Mouse (Mus musculus): ENCODE measurements around the gene Oas2. TPM values are rescaled to one million over a fixed set of nuclear protein-coding genes. Genes with fewer than 3 reads are reported as not detected.

The Oas2 gene
- polyA plus RNA-seq, 1 experiment from 2014 or later: 0.43 TPM

- Histone ChIP-seq H3K9me3 (no peaks in the 10 kb centered on the region), H3K9ac (no peak overlapping the region), H3K4me3 (no peak overlapping the region), H3K27me3 (no peaks in the 10 kb centered on the region), H3K27ac (replicated peaks) (no peak overlapping the region), H3K36me3 (no peaks in the 10 kb centered on the region), H3K4me2 (no peak overlapping the region), H3K4me1 (replicated peaks) (no peaks in the 10 kb centered on the region)
- WGBS: 80% methylated on average over 3 of the region's 3 CpGs
- no peak for ATAC-seq (ENCODE audit: low read depth)
Measured at GRCm38 (mm10) chr5:120769396-120769795, 19.7 kb upstream of the Oas2 start.

- H3K9me3 ChIP-seq: no peaks in the 10 kb centered on the region
- no peak overlapping the region for H3K9ac ChIP-seq
- no peak overlapping the region for H3K4me2 ChIP-seq
- H3K27me3 ChIP-seq: no peaks in the 10 kb centered on the region
- H3K36me3 ChIP-seq: no peaks in the 10 kb centered on the region
- H3K27ac ChIP-seq (replicated peaks): no peak overlapping the region
- no peak for ATAC-seq (ENCODE audit: low read depth)
- H3K4me3 ChIP-seq: no peak overlapping the region
- 66% methylated on average over 8 of the region's 8 CpGs for WGBS
- no peaks in the 10 kb centered on the region for H3K4me1 ChIP-seq (replicated peaks)
Measured at GRCm38 (mm10) chr5:120765010-120765409, 15.4 kb upstream of the Oas2 start.

GRCm38 (mm10) chr5:120761901-120762300, 12.2 kb upstream of the Oas2 start:
- Histone ChIP-seq H3K36me3 (no peaks in the 10 kb centered on the region), H3K4me1 (replicated peaks) (no peaks in the 10 kb centered on the region), H3K9ac (no peak overlapping the region), H3K9me3 (no peaks in the 10 kb centered on the region), H3K27ac (replicated peaks) (no peak overlapping the region), H3K4me3 (no peak overlapping the region), H3K27me3 (no peaks in the 10 kb centered on the region), H3K4me2 (peak overlapping the region; percentile 25; the same call in 1 of the 2 replicates)
- no peak; the same call in 1 of the 2 replicates for ATAC-seq (ENCODE audit: low read depth)
- 32% methylated on average over 6 of the region's 6 CpGs for WGBS

DNA sequence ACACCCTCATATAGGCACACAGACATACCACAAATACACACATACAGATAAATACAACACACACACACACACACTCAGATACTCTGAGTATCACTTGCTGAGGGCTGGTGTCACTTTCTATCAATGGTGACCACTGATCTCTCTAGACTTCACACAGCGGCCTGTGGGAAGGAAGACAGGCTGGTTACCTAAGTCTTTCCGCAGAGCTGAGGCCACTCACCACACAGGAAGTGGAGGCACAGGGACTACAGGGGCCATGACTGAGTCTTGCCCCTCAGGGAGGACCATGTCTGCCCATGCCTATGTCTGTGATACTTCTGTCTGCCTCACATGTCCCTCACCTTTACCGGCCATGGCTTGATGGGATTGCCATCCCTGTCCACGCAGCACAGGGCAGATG, 4.6 kb upstream of the Oas2 start:
- no peaks in the 10 kb centered on the region for H3K27me3 ChIP-seq
- ATAC-seq (ENCODE audit: low read depth): no peak
- H3K27ac ChIP-seq (replicated peaks): no peak overlapping the region
- no peaks in the 10 kb centered on the region for H3K9me3 ChIP-seq
- H3K4me3 ChIP-seq: no peak overlapping the region
- no peak overlapping the region for H3K9ac ChIP-seq
- WGBS: 82% methylated on average over 4 of the region's 4 CpGs
- H3K4me1 ChIP-seq (replicated peaks): no peaks in the 10 kb centered on the region
- H3K36me3 ChIP-seq: no peaks in the 10 kb centered on the region
- H3K4me2 ChIP-seq: no peak overlapping the region

DNA sequence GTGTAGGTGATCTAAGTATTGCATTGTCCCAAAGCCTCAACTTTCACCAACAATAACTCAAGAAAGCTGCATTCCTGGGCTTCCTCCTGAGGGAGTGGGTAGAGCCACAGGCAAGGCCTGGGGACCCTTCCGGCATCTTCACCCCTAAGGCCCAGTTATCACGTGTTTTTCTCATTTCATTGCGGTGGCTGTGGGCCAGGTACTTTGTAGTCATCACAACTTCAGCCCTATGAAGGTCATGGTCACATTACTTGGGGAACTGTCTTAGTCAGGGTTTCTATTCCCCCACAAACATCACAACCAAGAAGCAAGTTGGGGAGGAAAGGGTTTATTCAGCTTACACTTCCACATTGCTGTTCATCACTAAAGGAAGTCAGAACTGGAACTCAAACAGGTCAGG, 3.1 kb upstream of the Oas2 start:
- ATAC-seq (ENCODE audit: low read depth): no peak
- no peak overlapping the region for H3K9ac ChIP-seq
- no peaks in the 10 kb centered on the region for H3K36me3 ChIP-seq
- no peak overlapping the region for H3K27ac ChIP-seq (replicated peaks)
- no peaks in the 10 kb centered on the region for H3K9me3 ChIP-seq
- no peak overlapping the region for H3K4me3 ChIP-seq
- H3K4me1 ChIP-seq (replicated peaks): no peaks in the 10 kb centered on the region
- H3K4me2 ChIP-seq: no peak overlapping the region
- no peaks in the 10 kb centered on the region for H3K27me3 ChIP-seq
- WGBS: 77% methylated on average over 3 of the region's 3 CpGs

DNA sequence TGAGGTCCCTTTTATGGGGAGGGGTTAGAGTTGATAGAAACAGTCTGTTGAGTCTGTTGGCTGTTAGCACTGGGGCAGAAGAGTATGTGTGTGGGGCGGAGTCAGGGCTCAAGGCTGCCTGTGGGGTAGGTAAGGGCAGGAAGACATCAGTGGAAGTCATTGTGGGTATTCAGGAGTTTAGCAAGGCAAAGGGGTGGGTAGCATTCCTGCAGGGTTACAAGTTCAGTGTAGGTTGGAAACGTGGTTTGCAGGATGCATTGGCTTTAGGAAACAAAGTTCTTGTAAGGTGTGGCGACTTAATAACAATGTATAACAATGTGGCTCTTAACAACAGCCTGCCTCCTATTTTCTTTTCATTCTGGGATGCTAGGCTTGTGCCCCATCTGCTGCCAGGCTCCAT, 1.6 kb upstream of the Oas2 start:
- Histone ChIP-seq H3K9me3 (no peaks in the 10 kb centered on the region), H3K4me2 (no peak overlapping the region), H3K4me3 (no peak overlapping the region), H3K4me1 (replicated peaks) (peaks cover 2% of the 10 kb centered on the region; the same call in 1 of the 2 replicates), H3K27me3 (no peaks in the 10 kb centered on the region), H3K36me3 (no peaks in the 10 kb centered on the region), H3K9ac (no peak overlapping the region), H3K27ac (replicated peaks) (no peak overlapping the region)
- WGBS: 74% methylated on average over 3 of the region's 3 CpGs
- no peak for ATAC-seq (ENCODE audit: low read depth)

- ATAC-seq (ENCODE audit: low read depth): no peak
- Histone ChIP-seq H3K4me1 (replicated peaks) (peaks cover 7% of the 10 kb centered on the region; the same call in 1 of the 2 replicates), H3K9ac (no peak overlapping the region), H3K27ac (replicated peaks) (no peak overlapping the region), H3K27me3 (peaks cover 5% of the 10 kb centered on the region; the same call in 1 of the 2 replicates), H3K36me3 (no peaks in the 10 kb centered on the region), H3K4me2 (no peak overlapping the region), H3K4me3 (no peak overlapping the region), H3K9me3 (no peaks in the 10 kb centered on the region)
- 9% methylated on average over 5 of the region's 5 CpGs for WGBS
Measured at GRCm38 (mm10) chr5:120746451-120746850, 3.2 kb downstream of the Oas2 start.

GRCm38 (mm10) chr5:120742125-120742524, 7.5 kb downstream of the Oas2 start:
- WGBS: 36% methylated on average over 4 of the region's 4 CpGs
- no peak for ATAC-seq (ENCODE audit: low read depth)
- Histone ChIP-seq H3K4me3 (no peak overlapping the region), H3K9ac (no peak overlapping the region), H3K9me3 (no peaks in the 10 kb centered on the region), H3K27me3 (peaks cover 5% of the 10 kb centered on the region; the same call in 1 of the 2 replicates), H3K36me3 (no peaks in the 10 kb centered on the region), H3K4me1 (replicated peaks) (peaks cover 7% of the 10 kb centered on the region; the same call in 1 of the 2 replicates), H3K27ac (replicated peaks) (no peak overlapping the region), H3K4me2 (no peak overlapping the region)

GRCm38 (mm10) chr5:120734380-120734990, 15.2 kb downstream of the Oas2 start:
- no peaks in the 10 kb centered on the region for H3K4me1 ChIP-seq (replicated peaks)
- H3K4me2 ChIP-seq: no peak overlapping the region
- H3K9ac ChIP-seq: no peak overlapping the region
- H3K9me3 ChIP-seq: no peaks in the 10 kb centered on the region
- no peak for ATAC-seq (ENCODE audit: low read depth)
- H3K27ac ChIP-seq (replicated peaks): no peak overlapping the region
- no peaks in the 10 kb centered on the region for H3K36me3 ChIP-seq
- H3K27me3 ChIP-seq: no peaks in the 10 kb centered on the region
- 73% methylated on average over 14 of the region's 14 CpGs for WGBS
- H3K4me3 ChIP-seq: no peak overlapping the region

DNA sequence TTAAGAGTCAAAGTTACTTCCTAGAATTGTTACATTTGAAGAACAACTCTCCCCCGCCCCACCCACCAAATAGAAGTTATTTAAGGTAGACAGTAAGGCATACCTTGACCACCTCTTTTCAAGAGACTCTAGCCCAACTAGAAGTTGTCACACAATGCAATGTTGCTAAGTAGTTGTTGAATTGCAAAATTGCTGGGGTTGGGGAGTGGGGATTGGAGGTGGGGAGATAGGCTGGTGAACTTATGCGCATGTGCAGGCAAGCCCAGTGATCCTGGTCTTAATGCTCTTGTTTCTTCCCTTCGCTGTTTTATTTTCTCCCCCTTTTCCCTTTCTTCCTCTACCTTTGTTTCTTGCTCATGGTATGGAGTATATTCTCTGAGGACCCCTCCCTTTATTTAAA, 16.0 kb downstream of the Oas2 start:
- no peaks in the 10 kb centered on the region for H3K36me3 ChIP-seq
- no peak overlapping the region for H3K9ac ChIP-seq
- no peak overlapping the region for H3K4me2 ChIP-seq
- H3K4me1 ChIP-seq (replicated peaks): no peaks in the 10 kb centered on the region
- H3K9me3 ChIP-seq: no peaks in the 10 kb centered on the region
- WGBS: 100% methylated on average over 3 of the region's 3 CpGs
- no peaks in the 10 kb centered on the region for H3K27me3 ChIP-seq
- no peak overlapping the region for H3K27ac ChIP-seq (replicated peaks)
- no peak for ATAC-seq (ENCODE audit: low read depth)
- no peak overlapping the region for H3K4me3 ChIP-seq

GRCm38 (mm10) chr5:120732740-120733139, 16.9 kb downstream of the Oas2 start:
- no peaks in the 10 kb centered on the region for H3K9me3 ChIP-seq
- WGBS: 78% methylated on average over 1 of the region's 1 CpGs
- ATAC-seq (ENCODE audit: low read depth): no peak
- no peaks in the 10 kb centered on the region for H3K36me3 ChIP-seq
- no peak overlapping the region for H3K27ac ChIP-seq (replicated peaks)
- no peak overlapping the region for H3K9ac ChIP-seq
- H3K27me3 ChIP-seq: no peaks in the 10 kb centered on the region
- no peak overlapping the region for H3K4me2 ChIP-seq
- H3K4me1 ChIP-seq (replicated peaks): no peaks in the 10 kb centered on the region
- no peak overlapping the region for H3K4me3 ChIP-seq

- 64% methylated on average over 10 of the region's 10 CpGs for WGBS
- no peak overlapping the region for H3K9ac ChIP-seq
- no peak overlapping the region for H3K27ac ChIP-seq (replicated peaks)
- no peaks in the 10 kb centered on the region for H3K4me1 ChIP-seq (replicated peaks)
- no peak overlapping the region for H3K4me3 ChIP-seq
- no peaks in the 10 kb centered on the region for H3K9me3 ChIP-seq
- H3K27me3 ChIP-seq: no peaks in the 10 kb centered on the region; the same call in 1 of the 2 replicates
- H3K36me3 ChIP-seq: no peaks in the 10 kb centered on the region
- ATAC-seq (ENCODE audit: low read depth): no peak
- H3K4me2 ChIP-seq: no peak overlapping the region
Measured at GRCm38 (mm10) chr5:120729319-120729718, 20.3 kb downstream of the Oas2 start.

DNA sequence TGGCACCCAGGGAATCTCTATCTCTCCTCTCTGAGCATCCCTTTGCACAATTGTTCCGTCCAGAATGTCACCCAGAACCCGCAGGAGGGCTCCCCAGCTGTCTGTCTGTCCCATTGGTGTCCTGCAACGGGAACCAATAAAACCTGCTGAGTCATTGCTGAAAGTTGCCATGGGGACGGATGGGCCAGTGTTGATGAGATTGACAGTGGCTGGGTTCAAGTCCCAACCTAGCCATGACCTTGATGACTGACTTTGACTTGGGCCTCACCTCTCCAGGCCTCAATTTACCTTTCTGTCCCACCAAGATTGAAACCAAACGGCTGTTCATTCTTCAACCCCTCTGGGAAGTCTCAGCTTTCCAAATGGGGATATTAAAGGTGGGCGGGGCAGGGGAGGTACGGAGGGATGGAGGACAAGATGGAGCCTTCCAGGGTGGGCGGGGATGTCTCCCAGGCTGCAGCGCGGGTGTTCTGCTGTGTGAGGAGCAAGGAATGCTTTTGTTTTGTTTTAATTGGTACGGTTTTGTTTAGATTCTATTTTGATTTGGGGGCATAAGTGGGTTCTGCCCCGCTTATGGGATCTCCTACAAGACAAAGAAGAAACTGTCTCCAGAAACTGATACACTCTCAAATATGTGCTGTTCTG, 23.7 kb downstream of the Oas2 start:
- no peak overlapping the region for H3K4me2 ChIP-seq
- no peaks in the 10 kb centered on the region; the same call in 1 of the 2 replicates for H3K27me3 ChIP-seq
- ATAC-seq (ENCODE audit: low read depth): no peak
- no peak overlapping the region for H3K4me3 ChIP-seq
- H3K9me3 ChIP-seq: peaks cover 4% of the 10 kb centered on the region; the same call in 1 of the 2 replicates
- 47% methylated on average over 12 of the region's 12 CpGs for WGBS
- no peaks in the 10 kb centered on the region for H3K36me3 ChIP-seq
- H3K27ac ChIP-seq (replicated peaks): no peak overlapping the region
- no peaks in the 10 kb centered on the region for H3K4me1 ChIP-seq (replicated peaks)
- H3K9ac ChIP-seq: no peak overlapping the region

Data from neural tube, embryonic 13.5 days (tissue).